Mouse (Mus musculus): Measurements from ENCODE around the gene Ccdc189. TPM values are rescaled to one million over a fixed set of nuclear protein-coding genes. Genes with fewer than 3 reads are reported as not detected.

The Ccdc189 gene
- polyA plus RNA-seq, 1 experiment: 16.5 TPM

- DNase-seq: no peak
- no peak for TF ChIP-seq CTCF (IDR thresholded peaks at IDR 0.05; ENCODE audit: insufficient read depth, low read length)
- TF ChIP-seq POLR2A (IDR thresholded peaks at IDR 0.05; ENCODE audit: borderline replicate concordance, extremely low read depth, low read depth, low read length): no peak
- no peak overlapping the region for H3K4me3 ChIP-seq (replicated peaks; ENCODE audit: extremely low read depth, low read depth, low read length)
- H3K4me1 ChIP-seq (ENCODE audit: control insufficient read depth, insufficient read depth, low read length): no peaks in the 10 kb centered on the region
- WGBS: 92% methylated on average over 3 of the region's 3 CpGs
These were observed 46.7 kb downstream of the Ccdc189 start for GRCm38 (mm10) chr7:127541671-127542070.

Other genes with a start within 250 kb of the Ccdc189 start
- gene Zfp768, start 243.0 kb downstream of the Ccdc189 start, polyA plus RNA-seq (2012; rRNA removed): 31.7 and 35.5 TPM in 2 replicates
- gene Zfp747, start 212.5 kb downstream of the Ccdc189 start, polyA plus RNA-seq (2012; rRNA removed): 10.9 TPM in 2 replicates
- 4.1 and 5.1 TPM in 2 replicates for gene 9130019O22Rik, start 201.4 kb downstream of the Ccdc189 start, polyA plus RNA-seq (2012; rRNA removed)
- 7.6 TPM in 2 replicates for gene E430018J23Rik, start 195.0 kb downstream of the Ccdc189 start, polyA plus RNA-seq (2012; rRNA removed)
- 7.5 and 8.5 TPM in 2 replicates for gene Zfp764, start 181.8 kb downstream of the Ccdc189 start, polyA plus RNA-seq (2012; rRNA removed)
- 22.6 and 23.0 TPM in 2 replicates for gene Zfp688, start 166.5 kb downstream of the Ccdc189 start, polyA plus RNA-seq (2012; rRNA removed)
- 4.9 and 5.6 TPM in 2 replicates for gene Zfp689, start 139.4 kb downstream of the Ccdc189 start, polyA plus RNA-seq (2012; rRNA removed)
- 80.2 and 89.0 TPM in 2 replicates for gene Prr14, start 129.0 kb downstream of the Ccdc189 start, polyA plus RNA-seq (2012; rRNA removed)
- 32.0 and 42.2 TPM in 2 replicates for gene Fbrs, start 109.4 kb downstream of the Ccdc189 start, polyA plus RNA-seq (2012; rRNA removed)
- gene Srcap, start 76.6 kb downstream of the Ccdc189 start, polyA plus RNA-seq (2012; rRNA removed): 27.0 and 32.8 TPM in 2 replicates
- 8.1 and 10.0 TPM in 2 replicates for gene Gm42715, start 69.0 kb downstream of the Ccdc189 start, polyA plus RNA-seq (2012; rRNA removed)
- 1.7 and 4.2 TPM in 2 replicates for gene Tmem265, start 27.2 kb downstream of the Ccdc189 start, polyA plus RNA-seq (2012; rRNA removed)
- 54.9 and 70.9 TPM in 2 replicates for gene Phkg2, start 15.3 kb downstream of the Ccdc189 start, polyA plus RNA-seq (2012; rRNA removed)
- 26.1 and 32.8 TPM in 2 replicates for gene Rnf40, start 172 bp upstream of the Ccdc189 start, polyA plus RNA-seq (2012; rRNA removed)
- gene Zfp629, start 27.2 kb upstream of the Ccdc189 start, polyA plus RNA-seq (2012; rRNA removed): 13.9 and 15.4 TPM in 2 replicates
- 22.0 and 26.8 TPM in 2 replicates for gene Bcl7c, start 120.3 kb upstream of the Ccdc189 start, polyA plus RNA-seq (2012; rRNA removed)
- gene Ctf1, start 124.1 kb upstream of the Ccdc189 start, polyA plus RNA-seq (2012; rRNA removed): 20.1 and 21.1 TPM in 2 replicates
- not detected in 2 replicates for gene Ctf2, start 143.6 kb upstream of the Ccdc189 start, polyA plus RNA-seq (2012; rRNA removed)
- 25.9 and 27.3 TPM in 2 replicates for gene Fbxl19, start 155.9 kb upstream of the Ccdc189 start, polyA plus RNA-seq (2012; rRNA removed)
- 39.1 and 45.6 TPM in 2 replicates for gene Orai3, start 181.2 kb upstream of the Ccdc189 start, polyA plus RNA-seq (2012; rRNA removed)
- gene Setd1a, start 188.1 kb upstream of the Ccdc189 start, polyA plus RNA-seq (2012; rRNA removed): 10.8 and 15.6 TPM in 2 replicates
- gene Gm49388, start 197.0 kb upstream of the Ccdc189 start, polyA plus RNA-seq (2012; rRNA removed): not detected in 2 replicates
- gene Hsd3b7, start 212.0 kb upstream of the Ccdc189 start, polyA plus RNA-seq (2012; rRNA removed): 79.4 and 81.7 TPM in 2 replicates
- 63.5 and 77.9 TPM in 2 replicates for gene Stx4a, start 235.7 kb upstream of the Ccdc189 start, polyA plus RNA-seq (2012; rRNA removed)
- gene Stx1b, start 236.0 kb upstream of the Ccdc189 start, polyA plus RNA-seq (2012; rRNA removed): 5.1 and 7.6 TPM in 2 replicates